Mouse (Mus musculus): ENCODE measurements around the gene Tnpo2.

The Tnpo2 gene

DNA sequence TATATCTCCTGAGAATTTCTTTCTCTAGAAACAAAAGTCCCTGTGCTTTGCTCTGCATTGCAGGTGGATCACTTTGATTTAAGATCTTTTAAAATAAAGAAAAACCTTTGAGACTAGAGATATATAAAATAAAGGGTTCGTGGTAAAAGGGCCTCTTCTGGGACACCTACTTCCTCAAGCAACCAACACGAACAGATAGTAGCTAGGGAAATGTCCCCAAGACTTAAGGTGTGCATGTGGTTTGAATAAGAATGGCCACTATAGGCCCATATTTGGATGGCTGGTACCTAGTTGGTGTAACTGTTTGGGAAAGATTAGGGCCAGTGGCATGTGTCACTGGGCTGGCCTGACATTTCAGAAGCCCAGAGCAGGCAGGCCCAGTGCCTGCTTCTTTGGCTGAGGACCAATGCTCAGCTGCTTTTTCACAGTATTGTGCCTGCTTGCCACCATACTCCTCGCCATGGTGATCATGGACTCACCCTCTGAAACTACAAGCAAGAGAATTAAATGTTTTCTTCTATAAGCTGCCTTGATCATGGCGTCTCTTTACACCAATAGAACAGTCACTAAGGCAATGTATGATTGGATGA is 63.5 kb downstream of the Tnpo2 start:
- no peak for DNase-seq (ENCODE audit: extremely low read depth, low read depth, low spot score)
